Mouse (Mus musculus) liver, adult (tissue): ENCODE measurements around the gene Gtf2i.

Experiments
- GATA4 ChIP-seq: IDR thresholded peaks from 2 replicates; pipeline ENCODE4 v1.6.1; 2014; ENCODE audit warnings: mild to moderate bottlenecking, low read length; ENCODE audit not compliant: insufficient replicate concordance

Gtf2i gene

DNA sequence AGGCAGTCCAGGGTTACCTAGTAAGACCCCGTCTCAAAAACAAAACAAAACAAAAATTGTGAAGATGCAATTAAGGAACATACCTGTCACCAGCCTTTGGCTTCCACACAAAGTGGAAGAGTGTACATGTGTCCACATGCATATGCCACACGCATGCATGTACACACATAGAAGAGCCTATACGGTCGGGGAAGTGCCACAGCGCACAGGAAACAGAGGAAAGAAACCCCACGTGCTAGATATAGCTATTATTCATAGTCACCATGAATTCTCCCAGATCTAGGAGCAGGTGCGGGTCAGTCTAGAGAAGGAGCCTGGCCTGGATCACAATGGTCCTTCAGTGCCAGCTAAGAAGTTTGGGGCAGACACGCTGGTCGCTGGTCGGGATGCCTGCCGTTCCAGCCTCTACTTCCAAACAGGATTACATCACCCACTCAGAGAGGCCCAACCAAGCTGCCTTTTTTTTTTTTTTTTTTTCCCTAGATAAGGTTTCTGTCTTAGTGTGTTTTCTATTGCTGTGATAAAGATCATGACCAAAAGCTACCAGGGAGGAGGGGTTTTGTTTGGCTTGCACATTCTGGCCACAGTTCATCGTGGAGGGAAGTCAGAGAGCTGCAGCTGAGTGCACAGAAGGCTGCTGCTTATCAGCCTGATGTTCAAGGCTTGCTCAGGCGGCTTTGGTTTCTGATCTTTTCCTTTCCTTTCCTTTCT lies 11.5 kb upstream of the Gtf2i start:
- TF ChIP-seq GATA4, result no peak

DNA sequence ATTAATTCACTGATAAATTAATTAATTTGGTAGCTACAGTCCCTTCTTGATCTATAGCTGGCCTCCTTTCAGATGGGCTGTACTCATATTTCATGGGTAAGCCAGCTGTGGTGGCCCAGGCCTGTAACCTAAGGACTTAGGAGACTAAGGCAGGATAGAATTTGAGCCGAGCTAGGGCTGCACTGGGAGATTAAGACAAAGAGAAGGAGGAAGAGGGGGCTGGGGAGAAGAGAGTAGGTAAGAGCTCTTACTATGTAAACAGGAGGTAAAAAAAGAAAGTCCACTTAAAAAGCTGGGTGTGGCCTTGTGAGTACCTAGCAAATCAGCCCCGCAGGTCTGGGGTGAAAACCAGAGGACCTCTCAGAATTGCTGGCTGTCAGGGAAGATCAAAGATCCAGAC lies 9.3 kb upstream of the Gtf2i start:
- TF ChIP-seq GATA4, result no peak

DNA sequence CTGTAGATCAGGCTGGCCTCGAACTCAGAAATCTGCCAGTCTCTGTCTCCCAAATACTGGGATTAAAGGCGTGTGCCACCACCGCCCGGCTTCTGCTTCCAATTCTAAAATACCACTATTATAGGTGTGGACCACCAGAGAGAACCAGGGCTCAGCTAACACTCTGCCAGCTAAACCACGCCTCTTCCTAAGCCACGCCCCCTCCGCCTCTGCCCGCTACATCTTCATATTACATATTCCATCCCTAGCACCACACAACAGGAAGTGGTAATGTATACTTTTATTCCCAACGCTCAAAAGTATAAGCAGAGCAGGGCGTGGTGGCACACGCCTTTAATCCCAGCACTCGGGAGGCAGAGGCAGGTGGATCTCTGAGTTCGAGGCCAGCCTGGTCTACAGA lies 8.8 kb upstream of the Gtf2i start:
- no peak for TF ChIP-seq GATA4

DNA sequence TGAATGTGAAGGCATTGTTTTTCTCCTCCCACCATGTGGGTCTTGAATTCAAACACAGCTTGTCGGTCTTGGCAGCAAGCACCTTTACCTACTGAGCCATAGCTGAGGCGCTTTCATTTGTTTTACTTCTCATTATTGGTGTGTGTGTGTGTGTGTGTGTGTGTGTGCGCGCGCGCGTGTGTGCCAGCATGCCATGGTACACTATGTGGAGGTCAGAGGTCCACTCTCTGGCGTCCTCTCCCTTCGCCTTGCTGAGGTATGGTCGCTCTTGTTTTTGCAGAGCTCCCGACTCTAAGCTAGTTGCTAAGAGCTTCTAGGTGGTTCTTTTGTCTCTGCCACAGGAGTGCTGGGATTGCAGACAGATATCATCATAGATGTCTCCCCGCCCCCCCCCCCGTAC lies 7.8 kb upstream of the Gtf2i start:
- TF ChIP-seq GATA4, result no peak

DNA sequence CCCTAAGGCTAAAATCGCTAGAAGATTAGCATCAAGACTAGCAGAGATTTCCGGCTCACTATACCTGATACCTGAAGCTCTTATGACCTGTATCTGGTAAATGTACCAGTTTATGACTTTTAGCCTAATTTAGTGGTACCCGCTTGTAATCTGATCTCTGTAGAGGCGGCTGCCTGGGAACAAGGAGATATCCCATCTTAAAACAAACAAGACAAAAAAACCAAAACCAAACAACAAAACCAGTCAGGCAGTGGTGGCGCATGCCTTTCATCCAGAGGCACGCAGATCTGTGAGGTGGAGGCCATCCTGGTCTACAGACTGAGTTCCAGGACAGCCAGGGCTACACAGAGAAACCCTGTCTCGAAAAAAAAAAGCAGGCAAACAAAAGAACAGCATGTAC lies 7.1 kb upstream of the Gtf2i start:
- TF ChIP-seq GATA4, result peak; percentile 48; the same call in 1 of the 2 replicates

DNA sequence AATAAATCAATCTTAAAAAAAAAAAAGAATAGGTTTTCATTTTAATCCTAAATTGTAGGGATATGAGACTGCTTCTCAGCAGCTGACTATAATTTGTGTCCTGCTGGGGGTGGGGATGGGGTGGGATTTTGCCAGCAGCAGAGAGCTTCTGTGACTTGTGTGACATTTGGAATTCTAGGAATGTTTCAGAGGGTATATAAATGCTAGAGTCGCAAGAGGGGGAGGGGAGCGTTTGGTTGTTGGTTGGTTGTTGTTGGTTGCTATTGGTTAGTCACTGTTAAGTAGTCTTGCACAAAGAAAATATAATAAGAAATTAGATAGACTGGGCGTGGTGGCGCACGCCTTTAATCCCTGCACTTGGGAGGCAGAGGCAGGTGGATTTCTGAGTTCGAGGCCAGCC lies 4.3 kb upstream of the Gtf2i start:
- no peak for TF ChIP-seq GATA4

DNA sequence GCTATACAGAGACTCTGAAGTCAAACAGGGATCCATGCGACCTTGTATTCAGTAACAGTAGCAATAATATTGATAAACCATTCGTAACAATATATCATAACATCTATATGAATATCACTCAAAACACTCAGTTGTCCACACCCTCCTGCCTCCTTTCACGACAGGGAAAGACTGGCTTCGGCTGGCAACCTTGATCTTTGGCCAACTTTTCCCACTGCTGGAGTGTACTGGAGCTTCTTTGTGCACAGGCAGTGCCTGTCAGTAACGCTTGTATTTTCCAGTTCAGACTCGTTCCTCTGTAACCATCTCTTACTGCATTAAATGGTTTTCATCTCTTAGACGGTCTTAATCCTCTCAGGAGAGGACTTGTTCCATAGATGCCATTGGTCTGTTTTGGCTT lies 2.2 kb upstream of the Gtf2i start:
- no peak for TF ChIP-seq GATA4

DNA sequence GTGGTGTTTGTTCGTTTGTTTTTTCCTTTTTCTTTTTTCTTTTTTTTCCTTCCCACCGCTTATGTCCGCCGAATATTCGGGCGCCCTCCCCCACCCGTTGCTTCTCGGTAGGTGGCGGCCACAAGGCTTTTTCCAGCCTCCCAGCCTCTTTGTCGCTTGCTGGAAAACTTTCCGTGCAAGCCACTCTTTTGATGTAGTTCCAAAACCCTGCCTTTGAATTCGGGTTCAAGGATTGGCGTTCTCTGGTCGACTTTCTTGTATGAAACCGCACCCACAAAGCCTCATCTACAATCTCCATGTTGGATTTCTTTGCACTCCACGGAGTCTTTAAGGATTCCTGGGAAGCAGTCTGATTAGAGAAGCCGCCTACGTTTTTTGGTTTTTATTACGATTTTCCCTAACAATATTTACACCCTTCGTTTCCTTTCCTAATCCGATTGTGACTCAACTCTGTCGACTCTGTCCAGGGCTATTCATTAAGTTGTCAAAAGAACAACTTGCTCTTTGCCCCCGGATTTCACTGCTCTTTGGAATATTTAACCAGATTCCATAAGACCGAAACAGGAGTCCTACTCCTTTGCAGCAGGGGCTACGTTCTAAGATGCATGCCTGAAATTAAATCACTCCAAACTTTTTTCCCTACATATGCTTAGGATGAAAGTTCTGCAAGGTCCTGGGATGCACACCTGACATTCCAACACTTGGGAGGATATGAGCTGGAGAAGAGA lies 1.2 kb upstream of the Gtf2i start:
- TF ChIP-seq GATA4, result no peak

DNA sequence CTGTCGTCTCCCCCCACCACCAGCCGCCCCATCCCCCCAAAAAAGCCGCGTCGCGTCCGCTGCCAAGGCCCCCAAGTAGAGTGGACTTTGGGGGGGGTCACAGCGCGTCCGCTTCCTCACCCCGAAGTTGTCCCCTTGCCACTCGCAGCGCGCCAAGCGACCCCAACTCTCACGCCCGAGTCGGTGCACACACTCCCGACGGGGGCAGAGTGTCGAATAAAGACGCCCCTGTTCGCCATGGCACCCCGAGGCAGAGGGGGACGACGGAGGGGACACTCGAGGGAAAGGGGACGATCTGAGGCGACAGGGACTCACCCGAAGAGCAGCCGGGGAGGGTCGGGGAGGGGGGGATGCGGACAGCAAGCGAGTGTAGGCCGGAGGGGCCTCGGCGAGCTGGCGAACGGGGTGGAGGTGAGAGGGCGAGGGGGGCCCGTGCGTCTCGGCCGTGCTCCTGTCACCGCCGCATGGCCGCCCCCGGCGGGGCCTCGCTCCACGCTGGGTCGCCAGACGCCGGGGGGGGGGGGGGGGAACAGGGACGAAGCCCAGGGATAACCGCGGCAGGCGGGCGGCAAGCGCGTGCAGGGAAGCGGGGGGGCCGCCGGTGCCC lies 389 bp downstream of the Gtf2i start:
- TF ChIP-seq GATA4, result no peak

DNA sequence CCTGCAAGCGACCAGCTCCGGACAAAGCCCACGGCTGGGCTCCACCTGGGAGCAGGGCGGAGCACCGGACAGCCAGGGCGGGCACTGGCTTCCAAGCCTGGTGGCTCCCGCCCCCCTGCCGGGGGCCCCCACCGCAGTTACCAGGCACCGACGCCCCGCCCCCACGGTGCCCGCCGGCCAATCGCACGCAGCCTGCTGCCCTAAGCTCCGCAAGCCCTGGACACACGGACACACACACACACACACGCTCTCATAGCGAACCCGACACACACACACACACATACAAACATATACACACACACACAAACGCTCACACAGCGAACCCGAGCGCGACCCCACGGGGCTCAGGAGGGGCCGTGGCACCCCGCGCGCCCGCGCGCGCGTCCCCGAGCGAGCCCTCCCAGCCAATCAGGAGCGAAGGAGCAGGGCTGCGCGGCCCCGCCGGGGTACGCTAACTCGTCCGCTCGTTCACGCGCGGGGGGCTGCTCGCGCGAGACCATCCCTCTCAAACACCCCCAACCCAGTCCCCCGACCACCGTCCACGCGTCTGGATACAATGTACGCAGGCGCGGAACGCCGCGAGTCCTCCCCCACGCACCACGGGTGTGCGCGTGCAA lies 1.0 kb downstream of the Gtf2i start:
- TF ChIP-seq GATA4, result no peak

DNA sequence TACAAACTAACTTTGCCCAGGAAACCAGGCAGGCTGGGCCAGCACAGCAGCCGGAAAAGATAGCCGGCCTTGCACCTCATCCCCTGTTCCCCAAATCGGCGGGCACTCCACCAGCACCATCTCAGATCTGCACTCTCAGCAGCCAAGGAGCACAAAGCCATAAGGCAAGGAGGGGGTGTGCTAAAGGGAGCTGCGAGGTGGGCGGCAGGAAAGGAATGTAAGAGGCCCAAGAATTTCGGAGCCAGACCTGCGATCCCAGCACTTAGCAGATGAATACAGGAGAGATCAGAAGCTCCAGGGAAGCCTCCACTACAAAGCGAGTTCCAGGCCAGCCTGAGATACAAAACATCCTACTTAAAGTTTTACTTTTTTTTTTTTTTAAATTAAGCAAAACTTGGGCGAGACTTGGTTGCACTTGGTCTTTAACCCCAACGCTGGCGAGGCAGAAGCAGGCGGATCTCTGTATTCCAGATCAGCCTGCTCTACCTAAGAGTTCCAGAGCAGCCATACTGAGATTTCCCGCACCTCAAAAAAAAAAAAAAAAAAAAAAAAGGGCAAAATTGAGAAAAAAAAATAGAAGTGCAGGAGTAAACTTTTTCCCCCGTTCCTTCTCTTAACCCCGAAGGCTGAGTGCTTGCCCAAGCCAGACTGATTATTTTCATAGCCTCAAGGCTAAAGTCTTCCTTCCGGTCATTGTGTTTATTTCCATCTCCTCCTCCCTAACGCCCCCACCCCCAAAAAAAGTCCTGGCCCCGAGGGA lies 1.7 kb downstream of the Gtf2i start:
- TF ChIP-seq GATA4, result no peak

DNA sequence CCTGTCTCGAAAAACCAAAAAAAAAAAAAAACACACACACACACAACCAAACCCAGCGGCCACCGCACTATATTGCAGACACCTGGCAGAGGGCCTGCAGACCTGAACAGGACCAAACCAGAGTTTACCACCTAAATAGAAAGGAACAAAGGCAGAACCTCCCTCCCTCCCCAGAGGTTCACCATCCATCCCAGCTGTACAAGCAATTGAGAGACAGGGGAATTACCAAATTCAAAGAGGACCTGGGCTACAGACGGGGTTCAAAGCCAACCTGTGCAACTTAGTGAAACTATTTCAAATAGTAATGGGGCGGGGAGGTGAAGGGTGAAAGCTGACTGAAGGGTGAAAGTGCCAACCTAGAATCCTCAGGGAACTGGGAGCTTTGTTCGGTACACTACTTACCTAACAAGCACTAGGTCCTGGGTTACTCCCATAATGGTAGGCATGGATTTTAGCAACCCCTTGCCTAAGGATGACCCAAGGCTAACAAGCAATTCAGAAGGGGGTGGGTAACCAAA lies 2.6 kb downstream of the Gtf2i start:
- no peak for TF ChIP-seq GATA4

DNA sequence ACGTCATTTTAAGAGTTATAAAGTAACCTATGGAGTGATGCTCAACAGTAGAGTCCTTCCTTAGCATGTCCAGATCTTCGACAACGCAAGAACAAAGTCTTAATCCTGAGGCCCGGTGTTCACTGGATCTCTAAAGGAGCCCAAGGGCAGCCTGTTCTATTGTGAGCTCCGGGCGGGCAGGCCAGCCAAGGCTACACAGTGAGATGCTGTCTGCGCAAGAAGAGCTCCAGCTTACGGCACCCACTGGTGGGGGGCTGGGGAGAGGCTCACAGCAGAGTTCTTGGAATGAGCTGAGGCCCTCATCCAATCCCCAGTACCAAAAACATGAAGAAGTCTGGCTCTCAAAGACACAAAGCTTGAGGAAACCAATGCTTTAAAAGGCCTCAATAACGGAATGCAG lies 4.4 kb downstream of the Gtf2i start:
- no peak for TF ChIP-seq GATA4

DNA sequence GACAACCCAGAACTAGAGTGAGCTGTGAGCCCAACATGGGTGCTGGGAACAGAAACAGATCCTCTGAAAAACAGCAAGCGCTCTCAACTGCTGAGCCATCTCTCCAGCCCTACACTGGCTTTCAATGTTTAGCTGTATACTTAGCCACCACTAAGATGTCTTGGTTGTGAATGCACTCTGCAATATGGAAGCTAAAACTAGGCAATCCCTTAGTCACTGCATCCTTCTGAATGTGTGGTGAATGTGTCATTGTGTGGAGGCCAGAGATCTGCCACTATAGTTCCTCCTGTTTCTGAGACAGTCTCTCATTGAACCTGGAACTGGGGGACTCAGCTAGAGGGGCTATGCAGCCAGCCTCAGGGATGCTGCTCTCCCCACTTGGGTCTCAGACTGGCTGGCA lies 5.2 kb downstream of the Gtf2i start:
- no peak for TF ChIP-seq GATA4

DNA sequence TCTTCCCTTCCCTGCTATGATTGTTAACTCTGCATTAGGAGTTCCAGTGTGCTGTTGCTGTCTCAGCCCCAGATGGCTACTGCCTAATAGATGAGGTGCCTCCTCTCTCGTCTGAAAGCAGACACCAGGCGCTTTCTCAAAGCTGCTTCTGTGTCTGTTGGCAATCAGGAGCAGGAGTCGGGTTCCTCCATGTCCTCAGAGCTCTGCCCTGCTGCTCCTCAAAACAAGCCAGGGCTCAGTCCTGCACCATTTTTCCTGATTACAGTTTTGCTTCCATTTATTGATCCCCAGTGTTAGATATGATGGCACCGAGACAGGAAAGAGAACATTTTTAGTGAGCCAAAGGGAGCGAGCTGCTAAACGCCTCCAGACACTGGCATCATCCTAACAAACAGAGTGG lies 9.9 kb downstream of the Gtf2i start:
- no peak for TF ChIP-seq GATA4
